Mouse (Mus musculus): Measurements from ENCODE around the gene Fat3. TPM values are rescaled to one million over a fixed set of nuclear protein-coding genes. Genes with fewer than 3 reads are reported as not detected.

The Fat3 gene
- total RNA-seq, 1 experiment = 0.58 TPM

- Histone ChIP-seq H3K9me3 (ENCODE audit: control insufficient read depth, insufficient read depth, low read depth, low read length) (no peaks in the 10 kb centered on the region), H3K36me3 (ENCODE audit: control insufficient read depth, insufficient read depth, low read length, poor library complexity, severe bottlenecking) (no peaks in the 10 kb centered on the region), H3K9ac (ENCODE audit: insufficient read depth, low read depth, low read length, poor library complexity, severe bottlenecking) (no peak overlapping the region), H3K27ac (ENCODE audit: insufficient read depth, low read depth, low read length, poor library complexity, severe bottlenecking) (no peak overlapping the region), H3K4me1 (ENCODE audit: control insufficient read depth in 2 of 2, insufficient read depth in 2 of 2, low read length in 2 of 2, poor library complexity in 1 of 2) (peaks cover 0 to 3% of the 10 kb centered on the region in 2 experiments; a peak in 2 of 4 replicates), H3K4me3 (ENCODE audit: insufficient read depth in 1 of 2, low read depth in 1 of 2, low read length in 2 of 2, poor library complexity in 1 of 2, severe bottlenecking in 1 of 2) (peak overlapping the region in 1 of 2 experiments; percentile 65; a peak in 3 of 4 replicates)
- TF ChIP-seq ZC3H11A (IDR thresholded peaks at IDR 0.05; ENCODE audit: borderline replicate concordance, low read depth, low read length) = no peak
- no peak for TF ChIP-seq ZNF384 (IDR thresholded peaks at IDR 0.05; ENCODE audit: low read depth, low read length)
- no peak for TF ChIP-seq HCFC1 (IDR thresholded peaks at IDR 0.05; ENCODE audit: borderline replicate concordance, insufficient read depth, low read length)
- TF ChIP-seq CHD2 (IDR thresholded peaks at IDR 0.05; ENCODE audit: low read depth, low read length) = no peak
- no peak for TF ChIP-seq MAFK (IDR thresholded peaks at IDR 0.05; ENCODE audit: insufficient read depth, low read depth, low read length)
- in situ Hi-C loops (cut with MboI; ENCODE audit: low sequenced_read_pairs in 2 of 2, unreplicated experiment in 2 of 2) = no loop called here
- DNase-seq (ENCODE audit: low read depth, low spot score) = no peak
These were observed 1.7 kb upstream of the Fat3 start for GRCm38 (mm10) chr9:16502673-16503343.

GRCm38 (mm10) chr9:16501990-16502672 lies 1.0 kb upstream of the Fat3 start:
- Histone ChIP-seq H3K27ac (ENCODE audit: insufficient read depth, low read depth, low read length, poor library complexity, severe bottlenecking) (no peak overlapping the region), H3K4me1 (ENCODE audit: control insufficient read depth in 2 of 2, insufficient read depth in 2 of 2, low read length in 2 of 2, poor library complexity in 1 of 2) (peaks cover 0 to 3% of the 10 kb centered on the region in 2 experiments; a peak in 2 of 4 replicates), H3K36me3 (ENCODE audit: control insufficient read depth, insufficient read depth, low read length, poor library complexity, severe bottlenecking) (no peaks in the 10 kb centered on the region), H3K9ac (ENCODE audit: insufficient read depth, low read depth, low read length, poor library complexity, severe bottlenecking) (peak overlapping the region; percentile 43; the same call in 1 of the 2 replicates), H3K9me3 (ENCODE audit: control insufficient read depth, insufficient read depth, low read depth, low read length) (no peaks in the 10 kb centered on the region), H3K4me3 (ENCODE audit: insufficient read depth in 1 of 2, low read depth in 1 of 2, low read length in 2 of 2, poor library complexity in 1 of 2, severe bottlenecking in 1 of 2) (peak overlapping the region; percentile 54 to 65)
- peak; percentile 27 for DNase-seq (ENCODE audit: low read depth, low spot score)
- TF ChIP-seq ZNF384 (IDR thresholded peaks at IDR 0.05; ENCODE audit: low read depth, low read length) (no peak), HCFC1 (IDR thresholded peaks at IDR 0.05; ENCODE audit: borderline replicate concordance, insufficient read depth, low read length) (no peak), ZC3H11A (IDR thresholded peaks at IDR 0.05; ENCODE audit: borderline replicate concordance, low read depth, low read length) (no peak)
- in situ Hi-C loops (cut with MboI; ENCODE audit: low sequenced_read_pairs in 2 of 2, unreplicated experiment in 2 of 2) = no loop called here

DNA sequence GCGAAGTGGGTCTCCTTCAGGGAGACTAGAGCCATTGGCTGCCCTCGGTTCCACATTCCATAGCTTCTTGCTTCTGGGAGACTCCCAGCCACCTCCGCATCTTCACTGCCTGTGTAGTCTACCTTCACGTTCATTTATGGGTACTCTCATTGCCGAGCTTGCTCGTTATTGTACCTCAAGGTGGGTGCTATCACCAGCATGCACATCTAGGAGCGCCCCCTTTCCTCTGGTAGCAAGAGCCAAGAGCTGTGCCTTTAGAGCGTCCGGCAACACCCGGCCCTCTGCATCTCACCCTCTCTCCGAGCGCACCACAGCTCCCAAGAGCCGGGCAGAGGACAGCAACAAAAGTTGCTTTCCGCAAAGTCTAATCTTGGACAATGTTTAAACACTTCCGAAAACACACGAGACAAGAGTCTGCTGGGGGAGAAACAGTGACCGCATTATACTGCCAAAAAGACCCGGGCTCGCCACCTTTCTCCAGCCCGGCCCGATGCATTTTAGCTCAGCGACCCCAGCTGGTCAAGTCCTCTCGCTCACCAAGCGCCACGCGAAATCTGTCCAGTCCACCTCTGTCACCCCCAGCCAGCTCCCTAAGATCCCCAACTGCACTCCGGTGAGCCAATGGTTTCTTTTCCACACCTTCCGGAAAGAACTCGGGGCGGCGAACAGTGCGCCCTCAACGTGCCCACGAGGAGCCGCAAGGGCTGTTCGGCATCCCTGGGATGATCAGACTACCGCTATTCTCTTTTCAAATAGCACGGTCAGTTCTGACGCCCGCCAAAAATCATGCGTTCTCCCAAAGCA lies 501 bp downstream of the Fat3 start:
- H3K27ac ChIP-seq (ENCODE audit: insufficient read depth, low read depth, low read length, poor library complexity, severe bottlenecking) = no peak overlapping the region
- peak; percentile 27 for DNase-seq (ENCODE audit: low read depth, low spot score)
- peak overlapping the region; percentile 24 to 65; a peak in 3 of 4 replicates for H3K4me3 ChIP-seq (ENCODE audit: insufficient read depth in 1 of 2, low read depth in 1 of 2, low read length in 2 of 2, poor library complexity in 1 of 2, severe bottlenecking in 1 of 2)
- in situ Hi-C loops (cut with MboI; ENCODE audit: low sequenced_read_pairs in 2 of 2, unreplicated experiment in 2 of 2) = no loop called here
- TF ChIP-seq ZC3H11A (IDR thresholded peaks at IDR 0.05; ENCODE audit: borderline replicate concordance, low read depth, low read length) (no peak), HCFC1 (IDR thresholded peaks at IDR 0.05; ENCODE audit: borderline replicate concordance, insufficient read depth, low read length) (no peak), CHD2 (IDR thresholded peaks at IDR 0.05; ENCODE audit: low read depth, low read length) (no peak), MAFK (IDR thresholded peaks at IDR 0.05; ENCODE audit: insufficient read depth, low read depth, low read length) (no peak), ZNF384 (IDR thresholded peaks at IDR 0.05; ENCODE audit: low read depth, low read length) (no peak)
- no peaks in the 10 kb centered on the region for H3K9me3 ChIP-seq (ENCODE audit: control insufficient read depth, insufficient read depth, low read depth, low read length)
- H3K36me3 ChIP-seq (ENCODE audit: control insufficient read depth, insufficient read depth, low read length, poor library complexity, severe bottlenecking) = no peaks in the 10 kb centered on the region
- peaks cover 0 to 3% of the 10 kb centered on the region in 2 experiments; a peak in 2 of 4 replicates for H3K4me1 ChIP-seq (ENCODE audit: control insufficient read depth in 2 of 2, insufficient read depth in 2 of 2, low read length in 2 of 2, poor library complexity in 1 of 2)
- no peak overlapping the region for H3K9ac ChIP-seq (ENCODE audit: insufficient read depth, low read depth, low read length, poor library complexity, severe bottlenecking)

DNA sequence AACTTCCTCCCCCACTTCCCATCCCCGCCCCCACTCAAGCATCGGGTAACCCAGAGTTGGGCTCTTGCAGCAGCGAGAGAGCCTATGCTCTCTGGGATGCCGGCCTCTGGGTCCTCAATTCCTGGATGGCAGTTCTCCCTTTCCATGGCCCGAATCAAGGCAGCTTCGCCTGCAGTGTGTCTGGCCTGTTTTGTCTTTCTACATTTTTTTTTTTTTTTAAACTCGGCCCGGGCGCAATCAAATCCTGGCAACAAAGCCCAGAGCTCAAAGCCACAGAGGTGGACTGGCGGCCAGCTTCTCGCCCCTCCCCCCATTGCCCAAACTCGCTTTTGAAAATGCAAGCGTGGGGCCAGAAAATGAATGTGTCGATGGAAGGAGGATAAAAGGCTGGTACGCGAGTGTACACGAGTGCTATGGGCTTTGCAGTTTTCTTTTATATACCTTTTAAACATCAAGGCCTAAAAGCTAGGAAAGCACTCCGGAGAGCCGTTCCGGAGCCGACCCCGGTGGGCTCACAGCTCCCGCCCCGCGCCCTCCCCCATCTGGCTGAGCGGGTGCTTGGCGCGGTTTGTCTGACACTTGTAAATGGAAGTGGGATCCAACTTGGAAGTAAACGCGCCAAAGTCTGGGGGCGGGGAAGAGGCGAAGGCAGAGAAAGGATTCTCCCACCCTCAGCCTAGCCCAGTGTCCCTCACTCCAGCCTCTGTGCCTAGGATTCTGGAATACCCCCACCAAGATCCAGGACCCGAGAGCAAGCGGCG lies 1.3 kb downstream of the Fat3 start:
- no peaks in the 10 kb centered on the region for H3K9me3 ChIP-seq (ENCODE audit: control insufficient read depth, insufficient read depth, low read depth, low read length)
- in situ Hi-C loops (cut with MboI; ENCODE audit: low sequenced_read_pairs in 2 of 2, unreplicated experiment in 2 of 2) = no loop called here
- H3K27ac ChIP-seq (ENCODE audit: insufficient read depth, low read depth, low read length, poor library complexity, severe bottlenecking) = no peak overlapping the region
- H3K4me3 ChIP-seq (ENCODE audit: insufficient read depth in 1 of 2, low read depth in 1 of 2, low read length in 2 of 2, poor library complexity in 1 of 2, severe bottlenecking in 1 of 2) = peak overlapping the region; percentile 24 to 65; a peak in 3 of 4 replicates
- no peaks in the 10 kb centered on the region for H3K36me3 ChIP-seq (ENCODE audit: control insufficient read depth, insufficient read depth, low read length, poor library complexity, severe bottlenecking)
- peaks cover 0 to 3% of the 10 kb centered on the region in 2 experiments; a peak in 2 of 4 replicates for H3K4me1 ChIP-seq (ENCODE audit: control insufficient read depth in 2 of 2, insufficient read depth in 2 of 2, low read length in 2 of 2, poor library complexity in 1 of 2)
- TF ChIP-seq MAFK (IDR thresholded peaks at IDR 0.05; ENCODE audit: insufficient read depth, low read depth, low read length) (no peak), ZNF384 (IDR thresholded peaks at IDR 0.05; ENCODE audit: low read depth, low read length) (peak; percentile 61), HCFC1 (IDR thresholded peaks at IDR 0.05; ENCODE audit: borderline replicate concordance, insufficient read depth, low read length) (no peak), CHD2 (IDR thresholded peaks at IDR 0.05; ENCODE audit: low read depth, low read length) (no peak), ZC3H11A (IDR thresholded peaks at IDR 0.05; ENCODE audit: borderline replicate concordance, low read depth, low read length) (no peak)
- peak; percentile 15 for DNase-seq (ENCODE audit: low read depth, low spot score)
- H3K9ac ChIP-seq (ENCODE audit: insufficient read depth, low read depth, low read length, poor library complexity, severe bottlenecking) = peak overlapping the region; percentile 65; the same call in 1 of the 2 replicates

Measured in ES-E14 (cell line).